Mouse (Mus musculus) urinary bladder, postnatal 4 days (tissue): ENCODE measurements around the gene Naip2.

Source experiments
- DNase-seq, 2 experiments: peaks; one replicate each; pipeline ENCODE4 v3.0.0; 2021 to 2022; ENCODE audit warnings: low spot score in 2 of 2

The Naip2 gene

GRCm38 (mm10) chr13:100112218-100112972, 89.5 kb downstream of the Naip2 start:
- DNase-seq = no peak

- DNase-seq = peak; percentile 80 to 83
Measured at GRCm38 (mm10) chr13:100107652-100108472, 94.0 kb downstream of the Naip2 start, which contains the start of gene Serf1. Serf1 (plus strand) TSS chr13:100108012.

GRCm38 (mm10) chr13:100103748-100104254, 98.1 kb downstream of the Naip2 start, which contains the start of gene Bdp1:
Bdp1 (minus strand) TSS chr13:100104070.
- DNase-seq = peak; percentile 89 to 95

DNA sequence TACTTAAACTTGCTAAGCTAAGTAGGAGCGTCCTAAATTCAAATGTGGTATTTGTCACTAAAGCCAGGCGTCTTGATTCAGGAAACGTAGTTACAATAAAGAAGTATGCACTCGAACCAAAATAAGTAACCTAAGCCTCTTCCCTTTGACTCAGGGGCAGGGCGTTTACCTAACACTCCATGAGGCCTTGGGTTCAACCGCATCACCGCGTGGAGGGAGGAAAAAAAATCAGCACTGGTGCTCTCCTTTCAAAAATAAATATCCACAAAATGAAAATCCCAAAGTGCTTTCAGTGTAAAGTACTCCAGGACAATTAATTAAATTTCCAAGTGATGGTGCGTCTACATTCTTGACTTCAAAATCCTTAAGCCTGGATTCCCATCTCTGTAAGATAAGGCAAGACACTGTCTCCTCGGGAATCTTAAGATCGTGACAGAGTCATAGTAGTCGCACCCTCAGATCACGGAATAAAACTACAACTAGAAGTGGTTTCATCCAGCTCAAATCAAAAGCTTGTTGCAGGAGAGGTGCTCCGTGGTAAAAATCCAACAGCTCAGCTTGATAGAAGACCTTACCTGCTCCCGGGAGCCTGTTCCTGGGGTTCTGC, 98.7 kb downstream of the Naip2 start:
- DNase-seq = no peak

DNA sequence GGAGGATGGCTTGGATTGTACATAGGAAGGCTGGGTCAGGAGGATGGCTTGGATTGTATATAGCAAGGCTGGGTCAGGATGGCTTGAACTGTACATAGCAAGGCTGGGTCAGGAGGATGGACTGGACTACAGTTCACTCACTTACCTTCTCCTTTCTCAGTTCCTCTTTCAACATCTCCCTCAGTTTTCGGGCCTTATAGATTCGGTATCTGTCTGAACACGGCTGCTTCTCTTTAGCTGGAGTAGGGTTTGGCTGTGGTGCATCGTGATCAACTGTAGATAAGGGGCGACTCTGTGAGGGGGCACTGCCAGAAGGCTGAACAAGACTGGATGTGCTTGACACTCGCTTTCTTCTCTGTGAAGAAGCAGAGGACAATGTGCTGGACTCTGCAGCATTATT, 103.1 kb downstream of the Naip2 start:
- DNase-seq = no peak
